Mouse (Mus musculus) inflammation-experienced regulatory T-cells (primary cell): ENCODE results near the gene Gm47791. TPM values are rescaled to one million over a fixed set of nuclear protein-coding genes. Genes with fewer than 3 reads are reported as not detected.

Experiments used
- polyA plus RNA-seq, 2 experiments: library from polyadenylated mRNA; unstranded; fragments of 100-300 nt; shearing (Covaris generic); gene quantifications; one replicate each; pipeline ENCODE4 v1.2.1; 2017

The Gm47791 gene
- polyA plus RNA-seq: not detected

DNA sequence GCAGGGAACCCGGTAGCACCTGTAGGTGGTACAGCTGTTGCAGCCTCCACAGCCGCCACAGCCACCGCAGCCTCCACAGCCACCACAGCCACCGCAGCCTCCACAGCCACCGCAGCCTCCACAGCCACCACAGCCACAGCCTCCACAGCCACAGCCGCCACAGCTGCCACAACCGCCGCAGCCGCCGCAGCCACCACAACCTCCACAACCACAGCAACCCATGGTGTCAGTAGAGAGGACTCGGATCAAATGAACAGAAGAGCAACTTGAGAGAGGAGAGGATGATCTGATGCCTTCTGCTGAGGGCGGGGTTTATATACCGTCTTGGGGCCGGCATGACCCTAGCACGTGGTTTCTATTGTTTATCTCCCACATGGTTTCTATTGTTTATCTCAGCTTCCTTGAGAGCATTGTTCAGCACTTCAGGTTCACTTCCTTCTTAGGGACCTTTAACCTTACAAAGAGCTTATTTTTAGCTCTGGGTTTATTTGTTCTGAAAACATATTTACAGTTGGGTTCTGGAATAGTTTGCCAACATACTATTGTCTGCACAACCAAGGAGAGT lies at the start of gene Gm47791:
Gene Gm47791 (minus strand): TSS at position 222 of the 565 bp plus-strand sequence.

DNA sequence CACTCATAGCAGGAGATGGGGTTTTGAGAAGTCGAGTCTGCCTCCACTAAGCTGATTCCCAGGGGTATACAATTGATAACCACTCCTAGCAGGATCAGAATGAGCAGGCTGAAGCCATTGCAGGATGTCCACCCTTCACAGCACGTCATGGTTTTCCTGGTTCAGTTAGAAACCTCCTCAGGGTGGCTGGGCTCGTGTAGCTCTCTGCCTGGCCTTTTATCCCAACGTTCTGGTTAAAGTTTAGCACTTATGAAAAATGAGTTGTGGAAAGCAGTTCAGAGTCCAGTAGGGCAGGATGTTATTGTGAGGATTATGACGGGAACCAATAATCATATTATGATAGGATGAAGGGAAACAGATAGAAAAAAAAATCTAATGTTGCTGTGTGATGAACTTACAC lies 2.8 kb downstream of the Gm47791 start, which contains the start of gene Tm4sf20:
Gene Tm4sf20 (minus strand): TSS at position 193 of the 400 bp plus-strand sequence.

DNA sequence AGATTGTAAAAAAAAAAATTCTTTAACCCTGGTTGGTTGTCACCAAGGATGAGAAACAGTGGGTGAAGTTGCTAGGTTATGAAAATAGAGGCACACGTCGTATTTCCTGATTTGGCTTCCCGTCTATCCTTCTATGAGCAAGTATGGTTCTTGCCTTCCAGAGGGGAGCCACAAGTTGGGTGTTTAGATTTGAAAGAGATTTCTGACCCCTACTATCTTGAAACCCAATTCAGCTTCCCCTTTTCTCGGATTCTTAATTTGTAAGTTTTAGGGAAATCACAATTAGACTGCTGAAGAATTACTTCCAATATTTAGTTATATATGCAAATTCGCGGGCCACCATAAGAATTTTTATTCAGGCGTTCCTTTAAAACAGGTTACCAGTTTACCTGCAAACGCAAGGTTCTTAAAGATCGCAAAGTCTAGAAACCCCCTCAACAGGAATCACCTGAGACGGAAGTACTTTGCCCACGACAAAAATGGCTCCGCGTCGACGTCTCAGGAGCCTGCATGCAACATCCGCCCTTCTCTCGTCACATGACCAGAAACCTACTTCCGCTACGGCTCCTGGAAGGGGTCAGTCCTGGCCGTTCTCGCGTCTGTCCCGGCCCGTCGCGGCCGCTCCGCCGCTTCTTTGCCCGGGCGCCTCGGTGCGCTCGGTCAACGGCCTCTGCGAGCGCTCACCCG lies 46.6 kb downstream of the Gm47791 start, which contains the start of gene Mff:
Gene Mff (plus strand): TSS at position 552 of the 687 bp plus-strand sequence.

Other genes with a start within 250 kb of the Gm47791 start
- gene Col4a4, start 184.4 kb downstream of the Gm47791 start, polyA plus RNA-seq: under 1 TPM; 0.01 to 0.56 TPM
- gene Col4a3, start 184.3 kb downstream of the Gm47791 start, polyA plus RNA-seq: under 1 TPM; 0.10 to 0.29 TPM
- 100 to 1,000 TPM; 182 to 184 TPM for gene Mff, start 46.4 kb downstream of the Gm47791 start, polyA plus RNA-seq
- gene Tm4sf20, start 2.8 kb downstream of the Gm47791 start, polyA plus RNA-seq: under 1 TPM in 1 of 2 experiments, not detected in 1; 0.20 TPM
- gene Agfg1, start 68.2 kb upstream of the Gm47791 start, polyA plus RNA-seq: 100 to 1,000 TPM; 171 to 264 TPM
- gene A030005L19Rik, start 142.1 kb upstream of the Gm47791 start, polyA plus RNA-seq: under 1 TPM in 1 of 2 experiments, not detected in 1; 0.50 TPM
- gene A030014E15Rik, start 153.7 kb upstream of the Gm47791 start, polyA plus RNA-seq: not detected
- gene Gm6217, start 160.2 kb upstream of the Gm47791 start, polyA plus RNA-seq: not detected
- gene A030003K21Rik, start 172.1 kb upstream of the Gm47791 start, polyA plus RNA-seq: not detected
- gene Gm7544, start 184.8 kb upstream of the Gm47791 start, polyA plus RNA-seq: 1 to 10 TPM in 1 of 2 experiments, not detected in 1; 1.4 TPM
- not detected for gene Gm47955, start 189.0 kb upstream of the Gm47791 start, polyA plus RNA-seq
- 1 to 10 TPM in 1 of 2 experiments, not detected in 1; 1.0 TPM for gene Gm47959, start 229.3 kb upstream of the Gm47791 start, polyA plus RNA-seq